Mouse (Mus musculus): Measurements from ENCODE around the gene Ice2. TPM values are rescaled to one million over a fixed set of nuclear protein-coding genes. Genes with fewer than 3 reads are reported as not detected.

The Ice2 gene
- polyA plus RNA-seq, 1 experiment from 2014 or later = 13.5 TPM

GRCm38 (mm10) chr9:69472724-69473123 is 75.0 kb downstream of the Ice2 start:
- CTCF ChIA-PET = interaction anchor here (1.3 kb wide), 1 partner anchor 54 kb away, joined by 3 read pairs; no protein-coding TSS in a partner anchor

GRCm38 (mm10) chr9:69475873-69476272 is 78.2 kb downstream of the Ice2 start:
- DNase-seq (ENCODE audit: low read depth, low spot score) (no peak), ATAC-seq (no peak)
- TF ChIP-seq CTCF (IDR thresholded peaks at IDR 0.05) = no peak
- H3K27me3 ChIP-seq = no peaks in the 10 kb centered on the region
- ChIA-PET POLR2A (no interaction called here), CTCF (no interaction called here)
- in situ Hi-C loops (cut with MboI; ENCODE audit: low pct_unique_long_range_greater_than_20kb) = no loop called here

More at GRCm38 (mm10) chr9:69472724-69473123, 75.0 kb downstream of the Ice2 start:
- DNase-seq (ENCODE audit: low read depth, low spot score) (peak; percentile 96), ATAC-seq (peak; percentile 93)
- no peaks in the 10 kb centered on the region for H3K27me3 ChIP-seq
- in situ Hi-C loops (cut with MboI; ENCODE audit: low pct_unique_long_range_greater_than_20kb) = no loop called here
- no peak for TF ChIP-seq CTCF (IDR thresholded peaks at IDR 0.05)
- POLR2A ChIA-PET = no interaction called here

- ChIA-PET CTCF (interaction anchor here (0.6 to 1.2 kb wide), 2 partner anchors 56 to 58 kb away, joined by 3 to 5 read pairs; no protein-coding TSS in a partner anchor), POLR2A (interaction anchor here (0.7 kb wide), 1 partner anchor 16 kb away, joined by 4 read pairs; no protein-coding TSS in a partner anchor)
- ATAC-seq (no peak), DNase-seq (ENCODE audit: low read depth, low spot score) (no peak)
- in situ Hi-C loops (cut with MboI; ENCODE audit: low pct_unique_long_range_greater_than_20kb) = no loop called here
- no peaks in the 10 kb centered on the region for H3K27me3 ChIP-seq
- no peak for TF ChIP-seq CTCF (IDR thresholded peaks at IDR 0.05)
Observed at GRCm38 (mm10) chr9:69477195-69477823, 79.6 kb downstream of the Ice2 start.

- no peak for DNase-seq (ENCODE audit: low read depth, low spot score)
- no peak for ATAC-seq
- in situ Hi-C loops (cut with MboI; ENCODE audit: low pct_unique_long_range_greater_than_20kb) = no loop called here
- POLR2A ChIA-PET = no interaction called here
- no peaks in the 10 kb centered on the region for H3K27me3 ChIP-seq
- CTCF ChIA-PET = interaction anchor here (1.2 to 1.4 kb wide), 2 partner anchors 22 to 59 kb away, joined by 3 to 5 read pairs; no protein-coding TSS in a partner anchor
- no peak for TF ChIP-seq CTCF (IDR thresholded peaks at IDR 0.05)
Observed at GRCm38 (mm10) chr9:69477824-69478222, 80.1 kb downstream of the Ice2 start.

- in situ Hi-C loops (cut with MboI; ENCODE audit: low pct_unique_long_range_greater_than_20kb) = no loop called here
- no peak for DNase-seq (ENCODE audit: low read depth, low spot score)
- ChIA-PET CTCF (interaction anchor here (0.7 to 3.4 kb wide), 31 partner anchors 9 to 147 kb away, joined by 3 to 41 read pairs (median 4); partner anchors contain the start of gene Anxa2), POLR2A (interaction anchor here (0.5 to 0.7 kb wide), 2 partner anchors 12 to 573 kb away, joined by 4 to 5 read pairs; no protein-coding TSS in a partner anchor)
- peak; percentile 88 for TF ChIP-seq CTCF (IDR thresholded peaks at IDR 0.05)
- ATAC-seq = peak; percentile 47
- H3K27me3 ChIP-seq = no peaks in the 10 kb centered on the region
Observed at GRCm38 (mm10) chr9:69480344-69480743, 82.6 kb downstream of the Ice2 start.

Other genes with a start within 250 kb of the Ice2 start
- 829 TPM for gene Anxa2, start 55.7 kb downstream of the Ice2 start, polyA plus RNA-seq (2021)

Measured in Patski (cell line).